Mouse (Mus musculus) embryonic stem cell, embryonic (primary cell): ENCODE measurements around the gene Ntn1.

Experiments
- CTCF ChIA-PET, 4 experiments: fragments of 300-600 bp in 2 of 4; fragments of 350-600 bp in 2 of 4; sonication (Branson Sonifier 250); formaldehyde crosslinking; loops; one replicate each; lab custom pipeline; 2022; ENCODE audit warnings: inconsistent platforms in 2 of 4; lab: Charles Lee
- POLR2A ChIA-PET, 4 experiments: fragments of 300-600 bp in 2 of 4; fragments of 350-600 bp in 2 of 4; sonication (Branson Sonifier 250); formaldehyde crosslinking; loops; one replicate each; lab custom pipeline; 2022; ENCODE audit warnings: antibody characterized with exemption in 4 of 4, inconsistent platforms in 1 of 4; lab: Charles Lee

Ntn1 gene

DNA sequence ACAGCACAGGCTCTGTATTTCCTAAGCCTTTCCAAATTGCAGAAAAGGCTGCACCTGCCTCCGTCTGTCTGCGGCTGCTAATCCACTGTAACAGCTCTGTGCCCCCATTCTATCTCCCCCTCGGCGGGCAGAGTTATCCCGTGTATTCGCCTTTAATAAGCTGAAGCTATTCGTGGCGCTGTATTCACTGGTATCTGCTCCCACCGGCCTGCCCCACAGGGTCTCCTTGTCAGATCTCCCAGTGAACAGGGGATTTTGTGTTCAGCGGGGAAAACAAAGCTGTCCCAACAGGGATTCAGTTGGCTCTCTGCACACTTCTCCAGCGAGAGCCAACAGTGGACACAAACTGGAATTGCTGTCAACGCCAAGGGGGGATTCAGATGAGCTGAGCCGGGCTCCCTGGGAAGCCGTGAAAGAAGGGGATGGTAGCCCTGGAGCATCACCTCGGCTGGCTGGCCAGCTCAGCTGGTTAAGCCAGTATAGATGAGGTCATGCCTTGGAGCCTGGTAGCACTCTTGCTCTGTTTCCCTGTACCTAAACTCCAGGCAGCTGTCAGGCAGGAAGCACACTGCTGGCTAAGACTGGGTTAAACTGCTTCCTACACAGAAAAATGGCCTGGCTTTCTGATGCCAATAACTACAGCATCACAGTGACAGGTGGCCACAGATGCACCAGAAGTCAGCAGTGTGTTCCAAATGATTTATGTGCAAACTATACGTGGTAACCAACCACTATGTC is 156.2 kb downstream of the Ntn1 start:
- ChIA-PET POLR2A (interaction anchor here in 2 of 4 experiments (0.5 to 1.4 kb wide), 5 partner anchors 9 to 183 kb away, joined by 3 to 5 read pairs (median 3); no protein-coding TSS in a partner anchor), CTCF (no interaction called here)

DNA sequence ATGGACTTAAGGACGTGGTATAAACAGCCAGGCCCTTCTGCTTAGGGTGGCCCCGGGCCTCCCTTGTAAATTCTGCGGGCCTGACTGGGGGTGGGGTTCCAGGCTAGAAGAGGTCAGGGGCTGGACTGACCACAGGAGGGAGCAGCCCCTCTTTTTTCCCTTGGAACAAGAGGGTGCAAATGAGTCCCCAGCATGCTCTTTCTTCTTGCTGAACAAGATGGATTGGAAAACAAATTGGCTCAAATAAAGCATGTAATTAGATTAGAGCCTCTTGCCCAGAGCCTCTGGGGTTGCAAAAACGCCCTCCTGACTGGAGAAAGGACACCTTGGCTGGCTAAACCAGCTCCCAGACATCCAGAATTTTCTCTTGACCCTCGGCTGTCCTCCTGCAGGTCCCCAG is 160.9 kb downstream of the Ntn1 start:
- CTCF ChIA-PET: interaction anchor here in 2 of 4 experiments (0.7 to 1.6 kb wide), 4 partner anchors 118 to 169 kb away, joined by 3 to 5 read pairs (median 3); no protein-coding TSS in a partner anchor
- POLR2A ChIA-PET: no interaction called here

DNA sequence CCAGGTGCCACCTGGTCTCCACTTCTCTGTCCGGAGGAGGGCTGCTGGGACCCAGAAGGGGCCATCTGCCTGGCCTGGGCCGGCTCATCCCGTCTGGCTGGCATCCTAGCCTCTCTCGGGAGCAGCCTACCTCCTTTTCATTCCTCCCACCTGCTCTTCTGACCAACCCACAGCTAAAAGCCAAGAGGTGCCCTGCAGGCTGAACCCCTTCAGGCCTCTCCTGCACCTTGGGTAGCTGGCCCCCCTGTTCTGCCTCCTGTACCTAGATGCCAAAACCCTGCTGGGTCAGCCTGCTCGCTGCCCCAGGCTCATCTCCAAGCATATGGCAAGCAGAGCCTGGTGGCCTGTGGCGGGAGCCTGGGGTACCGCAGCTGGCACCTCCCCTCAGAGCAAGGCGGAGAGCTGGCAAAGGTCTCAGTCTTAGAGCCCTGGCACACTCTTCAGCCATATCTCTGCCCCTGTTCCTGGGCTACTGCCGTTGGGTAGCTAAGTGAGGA is 167.1 kb downstream of the Ntn1 start:
- CTCF ChIA-PET: interaction anchor here in 1 of 4 experiments (0.5 kb wide), 1 partner anchor 152 kb away, joined by 3 read pairs; no protein-coding TSS in a partner anchor
- POLR2A ChIA-PET: interaction anchor here in 1 of 4 experiments (0.8 kb wide), 1 partner anchor 229 kb away, joined by 3 read pairs; no protein-coding TSS in a partner anchor

DNA sequence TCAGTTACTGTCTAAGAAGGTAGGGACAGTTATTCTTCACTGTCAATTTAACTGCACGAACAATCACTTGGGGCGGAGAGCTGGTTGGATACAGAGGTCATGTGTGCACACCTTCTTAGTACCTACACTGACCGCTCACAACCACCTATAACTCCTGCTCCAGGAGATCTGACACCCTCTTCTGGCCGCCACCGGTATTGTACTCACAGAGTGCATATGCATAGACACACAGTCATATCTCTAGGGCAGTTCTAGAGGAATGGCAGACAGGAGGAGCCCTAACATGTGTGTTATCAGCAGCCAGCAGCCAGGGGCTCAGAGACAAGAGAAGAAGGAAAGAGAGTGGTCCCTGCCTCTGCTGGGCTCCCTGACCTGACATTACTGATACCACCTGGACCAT is 169.1 kb downstream of the Ntn1 start:
- POLR2A ChIA-PET: no interaction called here
- CTCF ChIA-PET: interaction anchor here in 1 of 4 experiments (1.0 kb wide), 1 partner anchor 227 kb away, joined by 4 read pairs; no protein-coding TSS in a partner anchor

DNA sequence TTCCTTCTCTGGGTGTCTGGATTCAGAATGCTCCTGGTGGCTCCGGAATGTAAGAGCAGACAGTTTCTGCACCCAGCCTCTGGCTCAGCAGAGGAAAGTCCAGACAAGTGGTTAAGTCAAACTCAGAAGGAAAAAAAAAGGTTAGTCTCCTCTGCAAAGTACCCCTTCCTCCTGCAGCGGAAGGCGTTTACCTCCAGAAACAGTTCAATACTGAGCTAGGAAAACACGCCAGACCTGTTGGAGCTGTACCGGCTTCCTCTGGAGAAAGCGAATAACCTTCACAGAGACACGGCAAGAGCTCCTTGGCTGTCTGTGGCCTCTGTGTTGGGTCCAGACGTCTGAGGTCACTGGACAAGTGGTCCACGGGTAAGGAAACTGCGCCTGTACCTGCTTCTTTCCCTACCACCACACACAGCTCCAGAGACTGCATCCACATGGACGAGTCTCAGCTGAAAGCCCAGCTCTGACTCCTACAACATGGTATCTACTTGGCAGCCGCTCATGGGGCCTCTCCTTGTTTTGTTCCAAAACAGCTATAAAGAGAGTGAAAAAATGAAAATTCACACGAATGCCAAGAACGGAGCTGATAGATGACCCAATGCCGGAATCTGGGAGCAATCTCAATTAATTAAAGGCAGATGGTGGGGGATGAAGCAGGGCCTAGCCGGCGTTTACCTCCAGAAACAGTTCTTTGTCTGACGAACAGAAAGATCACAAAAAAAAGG is 171.5 kb downstream of the Ntn1 start:
- POLR2A ChIA-PET: interaction anchor here in 2 of 4 experiments (0.5 to 1.3 kb wide), 3 partner anchors 34 to 108 kb away, joined by 3 to 5 read pairs (median 3); no protein-coding TSS in a partner anchor
- CTCF ChIA-PET: interaction anchor here in 1 of 4 experiments (0.9 kb wide), 2 partner anchors 182 to 189 kb away, joined by 3 read pairs; no protein-coding TSS in a partner anchor

DNA sequence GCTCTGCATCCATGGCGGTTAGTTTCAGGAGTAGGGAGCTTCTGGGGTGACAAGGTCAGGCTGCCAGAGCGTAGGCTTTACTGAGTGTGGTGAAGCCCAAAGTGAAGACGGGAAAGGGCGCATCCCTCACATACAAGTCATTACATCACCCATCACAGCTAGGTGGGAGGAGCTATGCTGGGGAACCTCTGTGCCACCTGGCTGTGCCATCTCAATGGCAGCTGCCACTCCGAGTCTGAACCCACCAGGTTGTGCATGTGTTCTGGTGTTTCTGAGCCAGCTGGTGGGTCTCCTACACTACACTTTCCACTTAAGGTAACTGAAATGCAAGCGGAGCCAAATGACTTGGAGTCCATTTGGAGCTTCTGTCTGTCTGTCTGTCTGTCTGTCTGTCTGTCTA is 172.8 kb downstream of the Ntn1 start:
- CTCF ChIA-PET: interaction anchor here in 1 of 4 experiments (1.2 kb wide), 1 partner anchor 16 kb away, joined by 4 read pairs; no protein-coding TSS in a partner anchor
- POLR2A ChIA-PET: interaction anchor here in 2 of 4 experiments (0.6 kb wide), 2 partner anchors 166 to 350 kb away, joined by 3 read pairs; no protein-coding TSS in a partner anchor

DNA sequence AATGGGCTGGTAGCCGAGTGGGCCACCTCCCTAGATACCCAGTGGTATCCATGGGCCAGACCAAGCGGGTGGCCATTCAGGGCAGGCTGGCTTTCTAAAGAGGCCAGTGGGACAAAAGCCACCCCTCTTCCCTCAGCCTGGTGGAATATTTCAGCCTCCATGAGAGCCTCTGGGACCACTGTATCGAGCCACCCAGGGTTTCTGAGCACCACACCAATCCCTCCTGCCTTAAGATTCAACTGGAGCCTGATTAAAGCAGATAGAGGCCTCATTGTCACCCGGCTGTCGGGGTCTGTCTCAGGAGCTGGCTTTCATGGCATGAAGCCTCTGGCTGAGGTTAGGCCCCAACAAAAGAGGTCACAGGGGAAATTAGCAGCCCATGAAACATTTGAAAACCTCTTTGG is 174.0 kb downstream of the Ntn1 start:
- CTCF ChIA-PET: no interaction called here
- POLR2A ChIA-PET: no interaction called here

DNA sequence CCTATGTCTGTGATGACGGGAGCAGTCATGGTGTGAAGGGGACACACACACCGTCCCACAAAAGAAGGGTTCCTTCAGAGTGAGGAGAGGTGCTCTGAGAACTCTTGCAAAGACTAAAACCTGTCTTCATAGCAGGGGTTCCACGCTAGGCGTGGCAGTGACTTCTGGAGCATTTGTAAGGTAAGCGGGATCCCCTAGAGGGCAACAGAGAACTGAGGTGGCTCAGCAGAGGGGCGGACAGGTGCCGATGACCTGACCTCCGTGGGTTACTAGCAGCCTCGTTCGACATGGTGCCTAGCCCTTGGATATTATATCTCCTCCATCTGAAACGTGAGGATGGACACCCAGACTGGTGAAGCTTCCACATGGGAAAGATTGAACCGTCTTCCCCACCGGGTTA is 177.5 kb downstream of the Ntn1 start:
- CTCF ChIA-PET: no interaction called here
- POLR2A ChIA-PET: no interaction called here

DNA sequence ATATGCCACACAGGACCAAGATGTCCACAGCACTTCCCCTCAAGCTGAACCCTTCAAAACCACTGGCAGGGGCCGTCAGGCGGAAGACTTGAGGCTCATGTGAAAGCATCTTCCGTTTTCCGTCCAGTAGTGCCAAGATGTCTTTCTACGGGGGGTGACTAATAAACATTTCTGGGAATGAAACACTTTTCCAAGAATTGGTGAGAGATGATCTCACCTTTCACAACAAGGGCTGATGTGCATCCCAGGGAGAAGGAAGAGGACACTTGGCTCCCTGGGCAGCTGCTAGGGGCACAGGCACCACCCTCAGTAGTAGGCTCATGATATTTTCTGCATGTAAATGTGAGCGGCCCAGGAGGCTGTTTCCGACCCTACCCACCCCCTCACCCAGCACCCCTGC is 178.4 kb downstream of the Ntn1 start:
- CTCF ChIA-PET: interaction anchor here in 2 of 4 experiments (0.6 to 1.0 kb wide), 2 partner anchors 157 to 185 kb away, joined by 3 to 4 read pairs; no protein-coding TSS in a partner anchor
- POLR2A ChIA-PET: interaction anchor here in 1 of 4 experiments (1.4 kb wide), 1 partner anchor 20 kb away, joined by 3 read pairs; no protein-coding TSS in a partner anchor

DNA sequence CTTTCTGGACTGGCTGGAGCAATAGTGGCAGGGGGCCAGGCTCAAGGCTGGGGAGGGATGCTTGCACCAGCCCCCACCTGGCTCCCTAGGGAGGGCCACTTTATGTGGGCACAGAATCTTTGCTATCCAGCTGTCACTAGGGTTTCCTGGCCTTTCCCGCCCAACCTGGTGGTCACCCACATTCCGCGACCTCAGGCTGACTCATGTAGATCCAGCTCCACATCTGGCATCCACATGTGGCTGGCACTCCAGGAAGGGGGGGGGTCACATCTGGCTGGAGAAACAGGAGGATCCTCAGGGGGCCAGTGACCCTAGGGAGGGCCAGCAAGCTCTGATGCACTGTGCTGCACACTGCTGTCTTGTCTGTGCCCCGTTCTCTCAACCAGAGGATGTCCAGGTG is 179.9 kb downstream of the Ntn1 start:
- CTCF ChIA-PET: no interaction called here
- POLR2A ChIA-PET: interaction anchor here in 1 of 4 experiments (1.1 kb wide), 1 partner anchor 35 kb away, joined by 3 read pairs; no protein-coding TSS in a partner anchor

DNA sequence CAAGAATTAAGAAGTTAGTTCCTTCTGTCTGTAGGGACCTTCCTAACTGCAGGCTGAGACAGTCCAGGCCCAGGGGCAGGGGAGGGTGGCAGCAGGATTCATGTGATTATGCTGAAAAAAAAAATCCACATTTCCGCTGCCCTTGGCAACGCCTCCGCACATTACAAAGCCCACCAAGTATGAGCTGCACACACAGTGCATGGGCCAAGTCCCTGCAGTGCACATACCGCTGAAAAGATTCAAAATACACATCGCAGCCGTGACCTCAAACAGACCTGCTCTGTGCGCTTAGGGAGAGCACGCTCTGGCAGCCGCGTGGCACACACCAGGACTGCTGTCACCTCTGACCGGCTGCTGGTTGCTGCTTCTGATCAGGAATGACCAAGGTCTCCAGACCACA is 184.6 kb downstream of the Ntn1 start:
- CTCF ChIA-PET: interaction anchor here in 1 of 4 experiments (1.4 kb wide), 1 partner anchor 193 kb away, joined by 4 read pairs; no protein-coding TSS in a partner anchor
- POLR2A ChIA-PET: interaction anchor here in 1 of 4 experiments (1.1 kb wide), 1 partner anchor 14 kb away, joined by 3 read pairs; no protein-coding TSS in a partner anchor

DNA sequence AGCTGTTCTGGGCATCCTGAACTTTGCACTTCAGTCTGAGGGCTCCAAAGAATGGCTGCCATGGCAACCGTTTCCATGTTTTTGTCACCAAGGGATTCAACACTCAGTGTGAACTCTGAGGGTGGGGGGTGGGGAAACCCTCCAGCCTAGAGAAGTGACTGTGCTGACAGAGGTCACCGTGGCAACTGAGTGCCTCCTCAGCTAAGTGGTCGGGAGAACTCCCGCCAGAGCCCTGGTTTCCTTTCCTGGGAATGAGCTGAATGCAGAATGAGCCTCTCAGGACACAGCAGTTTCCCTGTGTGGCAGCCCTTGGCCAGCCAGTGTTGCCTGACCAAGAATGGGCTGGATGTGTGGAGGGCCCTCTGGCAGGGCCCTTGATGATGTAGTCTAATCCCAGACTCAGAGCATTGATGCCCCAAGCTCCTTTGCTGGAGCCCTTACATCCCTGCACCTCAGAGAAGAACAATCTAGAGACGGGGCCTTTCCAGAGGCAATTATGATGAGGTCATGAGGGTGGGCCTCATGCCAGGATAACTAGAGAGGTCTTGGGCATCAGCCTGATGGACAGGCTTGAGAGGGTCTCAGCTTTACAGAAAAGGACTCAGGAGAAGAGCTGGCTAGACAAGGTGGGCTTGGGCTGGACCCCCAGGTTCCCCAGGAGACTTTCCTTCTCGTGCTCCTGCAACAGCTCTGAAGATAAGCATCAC is 185.3 kb downstream of the Ntn1 start:
- CTCF ChIA-PET: interaction anchor here in 1 of 4 experiments (1.4 kb wide), 1 partner anchor 193 kb away, joined by 4 read pairs; no protein-coding TSS in a partner anchor
- POLR2A ChIA-PET: interaction anchor here in 2 of 4 experiments (0.7 to 1.4 kb wide), 3 partner anchors 13 to 98 kb away, joined by 3 read pairs; no protein-coding TSS in a partner anchor

DNA sequence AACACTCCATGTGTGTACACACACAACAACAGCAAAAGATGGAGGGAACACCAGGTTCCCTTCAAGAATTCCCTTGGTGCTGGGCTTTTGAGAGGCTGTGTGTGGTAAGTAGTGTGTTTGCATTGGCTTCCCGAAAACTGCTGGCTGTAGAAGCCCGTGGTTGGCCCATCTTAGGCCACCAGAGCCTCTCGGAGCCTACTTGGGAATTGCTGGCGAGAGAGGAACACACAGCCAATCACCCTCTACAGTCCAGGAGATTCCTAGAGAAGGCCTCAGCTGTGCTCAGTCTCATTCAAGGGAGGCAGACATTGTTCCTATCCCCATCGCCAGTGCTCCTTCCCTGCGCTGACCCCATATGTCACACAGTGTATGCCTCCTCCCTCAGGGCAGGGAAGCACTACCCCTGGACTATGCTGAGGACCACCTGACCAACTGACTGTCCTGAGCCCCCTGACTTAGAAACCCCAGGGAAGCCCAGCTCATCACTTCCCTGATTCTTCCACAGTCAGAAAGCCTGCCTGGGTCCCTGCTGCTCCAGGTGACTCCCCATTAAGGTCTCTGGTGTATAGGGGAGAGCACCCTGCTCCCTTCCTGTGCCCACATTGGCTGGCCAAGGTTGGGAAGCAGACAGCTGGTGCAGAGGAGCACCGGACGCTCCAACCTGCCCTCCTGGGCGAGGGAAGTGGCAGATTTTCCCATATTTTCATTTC is 186.0 kb downstream of the Ntn1 start:
- ChIA-PET POLR2A (interaction anchor here in 2 of 4 experiments (0.6 to 1.4 kb wide), 4 partner anchors 12 to 99 kb away, joined by 3 read pairs; no protein-coding TSS in a partner anchor), CTCF (interaction anchor here in 1 of 4 experiments (1.1 kb wide), 1 partner anchor 210 kb away, joined by 3 read pairs; no protein-coding TSS in a partner anchor)

DNA sequence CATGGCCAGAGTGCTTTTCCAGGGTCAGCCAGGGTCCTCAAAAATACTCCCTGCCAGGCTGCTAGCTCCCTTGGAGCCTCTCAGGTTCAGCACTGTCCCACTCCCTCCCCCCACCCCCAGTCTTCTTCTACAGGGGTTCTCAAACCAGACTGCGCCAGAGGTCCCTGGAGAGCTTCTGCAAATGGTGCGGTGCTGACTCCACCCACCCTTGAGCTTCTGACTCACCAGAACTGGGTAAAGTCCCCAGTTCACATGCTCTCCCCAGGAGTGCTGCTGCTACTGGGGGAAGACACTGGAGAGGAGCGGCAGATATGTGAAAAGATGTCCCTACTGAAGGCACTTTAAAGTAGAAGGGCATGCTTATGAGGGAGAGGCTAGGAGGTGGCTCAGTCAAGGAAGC is 186.7 kb downstream of the Ntn1 start:
- POLR2A ChIA-PET: interaction anchor here in 2 of 4 experiments (0.6 to 1.0 kb wide), 2 partner anchors 63 to 186 kb away, joined by 3 read pairs; no protein-coding TSS in a partner anchor
- CTCF ChIA-PET: interaction anchor here in 1 of 4 experiments (0.6 to 1.1 kb wide), 2 partner anchors 10 to 210 kb away, joined by 3 to 4 read pairs; no protein-coding TSS in a partner anchor

DNA sequence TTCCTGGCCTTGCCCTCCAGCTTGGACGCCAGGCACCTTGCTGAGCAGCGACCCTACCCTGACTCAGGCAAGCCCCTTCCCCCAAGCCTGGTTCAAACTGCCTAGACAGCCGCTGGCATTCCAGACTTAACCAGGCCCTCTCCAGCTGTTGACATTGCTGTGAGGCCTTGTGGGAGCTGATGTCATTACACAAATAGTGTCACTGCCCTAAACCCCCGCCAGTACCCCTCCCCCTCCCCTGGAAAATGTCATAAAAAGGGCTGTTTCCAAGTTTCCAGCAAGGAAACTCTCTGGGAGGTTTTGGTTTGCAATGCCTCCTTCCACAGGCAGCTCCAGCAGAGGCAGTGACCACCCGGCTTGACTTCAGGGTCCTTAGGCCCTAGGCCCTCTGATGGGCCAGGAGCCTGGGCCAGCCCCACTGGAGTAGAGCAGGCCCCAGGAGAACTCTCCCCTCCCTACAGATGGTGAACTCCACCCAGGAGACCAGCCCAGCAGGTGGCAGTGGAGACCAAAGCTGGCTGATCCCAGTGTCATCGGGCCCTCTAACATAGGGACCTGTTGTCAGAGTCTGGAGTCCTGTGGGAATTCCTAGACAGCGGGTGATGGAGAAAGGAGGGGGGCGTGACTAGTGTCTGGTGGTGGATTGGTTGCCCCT is 188.6 kb downstream of the Ntn1 start:
- ChIA-PET POLR2A (interaction anchor here in 2 of 4 experiments (0.9 to 1.6 kb wide), 5 partner anchors 9 to 129 kb away, joined by 3 to 7 read pairs (median 3); no protein-coding TSS in a partner anchor), CTCF (interaction anchor here in 2 of 4 experiments (0.5 to 2.3 kb wide), 6 partner anchors 16 to 308 kb away, joined by 3 to 9 read pairs (median 4); no protein-coding TSS in a partner anchor)

DNA sequence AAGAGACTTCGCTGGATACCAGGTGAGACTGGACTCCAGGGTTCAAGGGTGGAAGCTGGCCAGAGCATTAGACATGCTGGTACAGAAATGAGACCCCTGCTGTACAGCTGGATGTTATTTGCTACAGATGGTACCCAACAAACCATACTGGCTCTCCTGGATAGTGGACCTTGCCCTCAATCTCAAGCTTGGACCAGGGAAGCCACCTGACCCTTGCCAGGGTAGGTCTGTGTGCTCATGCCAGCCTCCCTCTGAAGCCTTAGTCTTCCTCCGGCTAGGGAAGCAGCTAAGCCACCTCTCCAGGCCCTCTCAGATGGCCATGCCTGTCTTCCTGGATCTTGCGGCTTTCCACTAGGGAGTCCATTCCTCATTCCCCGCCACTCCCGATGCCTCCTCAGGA is 189.9 kb downstream of the Ntn1 start:
- POLR2A ChIA-PET: interaction anchor here in 1 of 4 experiments (1.0 kb wide), 1 partner anchor 8 kb away, joined by 3 read pairs; no protein-coding TSS in a partner anchor
- CTCF ChIA-PET: interaction anchor here in 1 of 4 experiments (1.2 kb wide), 1 partner anchor 197 kb away, joined by 4 read pairs; no protein-coding TSS in a partner anchor
